Comparison of ENCODE assay signal across 32 mouse cellular contexts in genomic region chr7:30761769-30762352, GRCm38 (mm10). TPM values are rescaled to one million over a fixed set of nuclear protein-coding genes. Genes with fewer than 3 reads are reported as not detected.
DNase-seq lines count a peak whose midpoint lies in the region; ATAC-seq and TF ChIP-seq lines count a peak whose summit lies in the region.
"Had no signal": no experiment of that assay in that cellular context is flagged by ENCODE, and none has a peak within 500 bp of the region (broad histone marks: within the 10 kb centered on the region; RNA-seq: fewer than 3 reads in every experiment).

No protein-coding gene starts in this region.

- peaks cover 0 to 4% of the 10 kb centered on the region in 2 experiments; a peak in 1 of 4 replicates for H3K27me3 ChIP-seq in MEL (ENCODE audit: control insufficient read depth in 1 of 2, insufficient read depth in 2 of 2, low read length in 2 of 2)
- peaks cover 13% of the 10 kb centered on the region for H3K27me3 ChIP-seq in liver, embryonic 11.5 days (replicated peaks; ENCODE audit: control insufficient read depth, insufficient read depth, low read length)
- H3K27me3 ChIP-seq in hindbrain, embryonic 11.5 days (ENCODE audit: control insufficient read depth, insufficient read depth, low read length) = no peaks in the 10 kb centered on the region
- H3K27me3 ChIP-seq: embryonic facial prominence, embryonic 12.5 days; neural tube, embryonic 12.5 days had no signal

- no peak for TF ChIP-seq POLR2A in MEL (IDR thresholded peaks at IDR 0.05; ENCODE audit: control insufficient read depth in 1 of 2, insufficient read depth in 1 of 2, low read depth in 1 of 2, low read length in 2 of 2, poor library complexity in 1 of 2)

- H3K4me3 ChIP-seq in MEL (ENCODE audit: control insufficient read depth in 1 of 2, insufficient read depth in 1 of 2, low read depth in 2 of 2, low read length in 2 of 2) = no peak overlapping the region
- H3K4me3 ChIP-seq in liver, embryonic 11.5 days (ENCODE audit: low read depth, low read length) = no peak overlapping the region
- no peak overlapping the region for H3K4me3 ChIP-seq in hindbrain, embryonic 11.5 days (ENCODE audit: low read depth, low read length)
- H3K4me3 ChIP-seq: embryonic facial prominence, embryonic 12.5 days; midbrain, embryonic 10.5 days; neural tube, embryonic 12.5 days had no signal

- no peak for TF ChIP-seq CTCF in MEL (IDR thresholded peaks at IDR 0.05 in 2 of 3, conservative IDR thresholded peaks at IDR 0.05 in 1 of 3; ENCODE audit: control insufficient read depth in 1 of 3, insufficient read depth in 1 of 3, low read depth in 2 of 3, low read length in 3 of 3, poor library complexity in 1 of 3, severe bottlenecking in 1 of 3)

- no peak overlapping the region for H3K4me2 ChIP-seq in liver, embryonic 11.5 days
- H3K4me2 ChIP-seq in hindbrain, embryonic 11.5 days (replicated peaks; ENCODE audit: low read depth, low read length) = no peak overlapping the region
- H3K4me2 ChIP-seq: embryonic facial prominence, embryonic 12.5 days; neural tube, embryonic 12.5 days had no signal

- peak; percentile 45; the same call in 1 of the 2 replicates for ATAC-seq in liver, embryonic 11.5 days (replicated peaks; ENCODE audit: low FRiP score)
- peak; percentile 79 for ATAC-seq in megakaryocyte-erythroid progenitor cell, adult 5-6 weeks (replicated peaks; ENCODE audit: low FRiP score, low TSS enrichment, poor library complexity, severe bottlenecking)
- ATAC-seq in hindbrain, embryonic 11.5 days (ENCODE audit: low FRiP score) = no peak
- no peak for ATAC-seq in inflammation-experienced regulatory T-cells, adult 6 months
- ATAC-seq: forebrain, postnatal 0 days; hindbrain, embryonic 16.5 days; intestine, embryonic 16.5 days had no signal

- peak; percentile 43 for DNase-seq in A20 (ENCODE audit: low read depth, low spot score)
- peak; percentile 73 for DNase-seq in MEL (ENCODE audit: low read depth, low spot score)
- DNase-seq in liver, embryonic 11.5 days (ENCODE audit: low spot score) = no peak
- DNase-seq in hindbrain, embryonic 11.5 days (ENCODE audit: low spot score) = no peak
- no peak for DNase-seq in right cerebral cortex, adult 18-20 months
- DNase-seq: adrenal gland, adult 2 months; cerebellum, adult 18-20 months; cerebellum, postnatal 14 days; forebrain, postnatal 0 days; heart, postnatal 4 days; kidney, postnatal 4 days; layer of hippocampus, adult 9-11 months; lung, adult 2 months; lung, postnatal 14 days; right cerebral cortex, postnatal 4 days; thymus, adult 2 months; thymus, postnatal 4 days had no signal

- H3K27ac ChIP-seq in MEL (ENCODE audit: control insufficient read depth, low read depth, low read length) = no peak overlapping the region
- H3K27ac ChIP-seq in liver, embryonic 11.5 days (ENCODE audit: low read depth, low read length) = no peak overlapping the region
- H3K27ac ChIP-seq in hindbrain, embryonic 11.5 days (ENCODE audit: low read depth, low read length) = no peak overlapping the region
- H3K27ac ChIP-seq: embryonic facial prominence, embryonic 12.5 days; midbrain, embryonic 10.5 days; neural tube, embryonic 12.5 days; stomach, postnatal 0 days had no signal

- H3K4me1 ChIP-seq in MEL (ENCODE audit: control insufficient read depth in 1 of 2, insufficient read depth in 2 of 2, low read length in 2 of 2) = no peaks in the 10 kb centered on the region; a peak in 1 of 4 replicates
- H3K4me1 ChIP-seq in liver, embryonic 11.5 days (replicated peaks; ENCODE audit: control insufficient read depth, insufficient read depth, low read length) = peaks cover 6% of the 10 kb centered on the region
- no peaks in the 10 kb centered on the region for H3K4me1 ChIP-seq in hindbrain, embryonic 11.5 days (replicated peaks; ENCODE audit: control insufficient read depth, insufficient read depth, low read length)
- H3K4me1 ChIP-seq: embryonic facial prominence, embryonic 12.5 days; neural tube, embryonic 12.5 days had no signal

- WGBS in liver, embryonic 11.5 days = 39% methylated on average over 4 of the region's 4 CpGs
- WGBS in hindbrain, embryonic 11.5 days = 86% methylated on average over 4 of the region's 4 CpGs

- H3K36me3 ChIP-seq in MEL (ENCODE audit: control insufficient read depth in 1 of 2, insufficient read depth in 2 of 2, low read length in 2 of 2) = no peaks in the 10 kb centered on the region
- H3K36me3 ChIP-seq in liver, embryonic 11.5 days (ENCODE audit: control insufficient read depth, insufficient read depth, low read length) = no peaks in the 10 kb centered on the region
- H3K36me3 ChIP-seq in hindbrain, embryonic 11.5 days (ENCODE audit: control insufficient read depth, insufficient read depth, low read length) = no peaks in the 10 kb centered on the region
- H3K36me3 ChIP-seq: embryonic facial prominence, embryonic 12.5 days; neural tube, embryonic 12.5 days had no signal

- H3K9ac ChIP-seq in MEL (ENCODE audit: control insufficient read depth, low read depth, low read length, poor library complexity, severe bottlenecking) = no peak overlapping the region
- no peak overlapping the region for H3K9ac ChIP-seq in liver, embryonic 11.5 days (ENCODE audit: low read depth, low read length)
- H3K9ac ChIP-seq in hindbrain, embryonic 11.5 days (ENCODE audit: low read depth, low read length) = no peak overlapping the region
- H3K9ac ChIP-seq: embryonic facial prominence, embryonic 12.5 days; forebrain, postnatal 0 days; neural tube, embryonic 12.5 days had no signal

- no peaks in the 10 kb centered on the region for H3K9me3 ChIP-seq in MEL (replicated peaks; ENCODE audit: insufficient read depth, low read length)
- H3K9me3 ChIP-seq in liver, embryonic 11.5 days (ENCODE audit: control insufficient read depth, low read length) = no peaks in the 10 kb centered on the region
- no peaks in the 10 kb centered on the region for H3K9me3 ChIP-seq in hindbrain, embryonic 11.5 days (ENCODE audit: control insufficient read depth, low read length)
- H3K9me3 ChIP-seq: embryonic facial prominence, embryonic 12.5 days; midbrain, embryonic 10.5 days; neural tube, embryonic 12.5 days had no signal

- no peak for TF ChIP-seq RAD21 in MEL (IDR thresholded peaks at IDR 0.05; ENCODE audit: low read depth, low read length)

- TF ChIP-seq EP300 in MEL (IDR thresholded peaks at IDR 0.05; ENCODE audit: low read depth in 1 of 2, low read length in 2 of 2) = peak; percentile 28 to 32; a peak in 2 of 4 replicates

- no peaks in the 10 kb centered on the region for H3K79me2 ChIP-seq in MEL (ENCODE audit: control insufficient read depth, insufficient read depth, low read length, poor library complexity)

RNA-seq across cellular contexts. Expression of gene Dmkn, which starts 1.7 kb away (rescaled TPM):
- total RNA-seq in MEL (2012; rRNA removed) = not detected in 2 replicates
- polyA plus RNA-seq in MEL (2012; ENCODE audit: insufficient read depth in 1 of 2, insufficient read length in 2 of 2, low read depth in 1 of 2, low replicate concordance in 2 of 2, missing spikeins in 1 of 2) = not detected
- not detected in 2 replicates for polyA plus RNA-seq in liver, embryonic 11.5 days (2014; fragmentation: Nextera tagmentation; extraction: Ambion mirVana)
- not detected in 2 replicates for total RNA-seq in megakaryocyte-erythroid progenitor cell, adult 5-6 weeks (2014; fragmentation: Nextera tagmentation)
- not detected in 2 replicates for total RNA-seq in megakaryocyte-erythroid progenitor cell, adult 5-6 weeks (2017)
- 0.34 and 0.73 TPM in 2 replicates for polyA plus RNA-seq in hindbrain, embryonic 11.5 days (2014; fragmentation: Nextera tagmentation; extraction: Ambion mirVana)
- polyA plus RNA-seq in inflammation-experienced regulatory T-cells, adult 6 months (2017; shearing (Covaris generic)) = not detected
- polyA plus RNA-seq: embryonic facial prominence, embryonic 12.5 days; forebrain, embryonic 11.5 days; midbrain, embryonic 10.5 days had no signal

RNA-seq across cellular contexts. Expression of gene Sbsn, which starts 10.6 kb away (rescaled TPM):
- total RNA-seq in MEL (2012; rRNA removed) = 1.2 TPM in 1 of 2 replicates, not detected in the other
- under 1 TPM in 1 of 2 experiments, not detected in 1; 0.17 TPM for polyA plus RNA-seq in MEL (2012; ENCODE audit: insufficient read depth in 1 of 2, insufficient read length in 2 of 2, low read depth in 1 of 2, low replicate concordance in 2 of 2, missing spikeins in 1 of 2)
- polyA plus RNA-seq in liver, embryonic 11.5 days (2014; fragmentation: Nextera tagmentation; extraction: Ambion mirVana) = 0.07 and 0.21 TPM in 2 replicates
- 3.3 and 4.5 TPM in 2 replicates for total RNA-seq in megakaryocyte-erythroid progenitor cell, adult 5-6 weeks (2014; fragmentation: Nextera tagmentation)
- 2.7 and 11.6 TPM in 2 replicates for total RNA-seq in megakaryocyte-erythroid progenitor cell, adult 5-6 weeks (2017)
- polyA plus RNA-seq in hindbrain, embryonic 11.5 days (2014; fragmentation: Nextera tagmentation; extraction: Ambion mirVana) = 0.39 and 0.42 TPM in 2 replicates
- 1 to 10 TPM in 2 of 3 experiments, not detected in 1; 1.5 to 1.6 TPM for polyA plus RNA-seq in inflammation-experienced regulatory T-cells, adult 6 months (2017; shearing (Covaris generic))

RNA-seq across cellular contexts. Expression of gene Gapdhs, which starts 18.4 kb away (rescaled TPM):
- not detected in 2 replicates for total RNA-seq in MEL (2012; rRNA removed)
- under 1 TPM in 1 of 2 experiments, not detected in 1; 0.49 TPM for polyA plus RNA-seq in MEL (2012; ENCODE audit: insufficient read depth in 1 of 2, insufficient read length in 2 of 2, low read depth in 1 of 2, low replicate concordance in 2 of 2, missing spikeins in 1 of 2)
- 0.31 and 0.44 TPM in 2 replicates for polyA plus RNA-seq in liver, embryonic 11.5 days (2014; fragmentation: Nextera tagmentation; extraction: Ambion mirVana)
- not detected in 2 replicates for total RNA-seq in megakaryocyte-erythroid progenitor cell, adult 5-6 weeks (2014; fragmentation: Nextera tagmentation)
- not detected in 2 replicates for total RNA-seq in megakaryocyte-erythroid progenitor cell, adult 5-6 weeks (2017)
- polyA plus RNA-seq in hindbrain, embryonic 11.5 days (2014; fragmentation: Nextera tagmentation; extraction: Ambion mirVana) = 0.60 and 0.75 TPM in 2 replicates
- under 1 TPM in 2 of 3 experiments, not detected in 1; 0.39 to 0.46 TPM for polyA plus RNA-seq in inflammation-experienced regulatory T-cells, adult 6 months (2017; shearing (Covaris generic))
- total RNA-seq: adrenal gland, adult 2 months; adrenal gland, postnatal 4 days; forebrain, postnatal 0 days; gastrocnemius, adult 18-20 months; gastrocnemius, postnatal 4 days; heart, postnatal 4 days; left cerebral cortex, adult 18-20 months had no signal
- polyA plus RNA-seq: adrenal gland, adult 2 months; limb, embryonic 14.5 days had no signal

RNA-seq across cellular contexts. Expression of gene Krtdap, which starts 25.8 kb away (rescaled TPM):
- not detected in 2 replicates for total RNA-seq in MEL (2012; rRNA removed)
- not detected for polyA plus RNA-seq in MEL (2012; ENCODE audit: insufficient read depth in 1 of 2, insufficient read length in 2 of 2, low read depth in 1 of 2, low replicate concordance in 2 of 2, missing spikeins in 1 of 2)
- polyA plus RNA-seq in liver, embryonic 11.5 days (2014; fragmentation: Nextera tagmentation; extraction: Ambion mirVana) = not detected in 2 replicates
- not detected in 2 replicates for total RNA-seq in megakaryocyte-erythroid progenitor cell, adult 5-6 weeks (2014; fragmentation: Nextera tagmentation)
- not detected in 2 replicates for total RNA-seq in megakaryocyte-erythroid progenitor cell, adult 5-6 weeks (2017)
- polyA plus RNA-seq in hindbrain, embryonic 11.5 days (2014; fragmentation: Nextera tagmentation; extraction: Ambion mirVana) = not detected in 2 replicates
- not detected for polyA plus RNA-seq in inflammation-experienced regulatory T-cells, adult 6 months (2017; shearing (Covaris generic))
- total RNA-seq: adrenal gland, adult 2 months; forebrain, postnatal 0 days; heart, postnatal 4 days; left cerebral cortex, adult 18-20 months; left cerebral cortex, postnatal 36 days had no signal
- polyA plus RNA-seq: adrenal gland, adult 2 months; forebrain, embryonic 11.5 days; midbrain, embryonic 10.5 days; neural tube, embryonic 12.5 days had no signal

RNA-seq across cellular contexts. Expression of gene Tmem147, which starts 32.5 kb away (rescaled TPM):
- 218 and 266 TPM in 2 replicates for total RNA-seq in MEL (2012; rRNA removed)
- polyA plus RNA-seq in MEL (2012; ENCODE audit: insufficient read depth in 1 of 2, insufficient read length in 2 of 2, low read depth in 1 of 2, low replicate concordance in 2 of 2, missing spikeins in 1 of 2) = 100 to 1,000 TPM; 307 to 324 TPM
- 168 and 181 TPM in 2 replicates for polyA plus RNA-seq in liver, embryonic 11.5 days (2014; fragmentation: Nextera tagmentation; extraction: Ambion mirVana)
- 285 and 294 TPM in 2 replicates for total RNA-seq in megakaryocyte-erythroid progenitor cell, adult 5-6 weeks (2014; fragmentation: Nextera tagmentation)
- 59.7 and 85.5 TPM in 2 replicates for total RNA-seq in megakaryocyte-erythroid progenitor cell, adult 5-6 weeks (2017)
- polyA plus RNA-seq in hindbrain, embryonic 11.5 days (2014; fragmentation: Nextera tagmentation; extraction: Ambion mirVana) = 143 and 160 TPM in 2 replicates
- polyA plus RNA-seq in inflammation-experienced regulatory T-cells, adult 6 months (2017; shearing (Covaris generic)) = 10 to 100 TPM; 43.1 to 55.2 (median 48.6) TPM

Comparison
In these comparisons a context has a peak if more than half of its experiments do, and no peak if none do; other contexts are left out.
1. DNase-seq: peak in A20 (single experiment) and MEL (single experiment); none in liver, embryonic 11.5 days (single experiment), hindbrain, embryonic 11.5 days (single experiment) and right cerebral cortex, adult 18-20 months (single experiment).
2. ATAC-seq: peak in liver, embryonic 11.5 days (single experiment) and megakaryocyte-erythroid progenitor cell, adult 5-6 weeks (single experiment); none in hindbrain, embryonic 11.5 days (single experiment) and inflammation-experienced regulatory T-cells, adult 6 months (single experiment).